Mouse (Mus musculus) lung, postnatal 25 days (tissue): Measurements from ENCODE around the gene Anapc2.
"Not testable (repeated sequence)": the region's sequence is repeated elsewhere in the genome, so short reads cannot be mapped to it uniquely, and the experiment has no call there.

Experiments used
- DNase-seq: peaks from one replicate; pipeline ENCODE4 v3.0.0; 2022; ENCODE audit warnings: low spot score

Anapc2 gene

DNA sequence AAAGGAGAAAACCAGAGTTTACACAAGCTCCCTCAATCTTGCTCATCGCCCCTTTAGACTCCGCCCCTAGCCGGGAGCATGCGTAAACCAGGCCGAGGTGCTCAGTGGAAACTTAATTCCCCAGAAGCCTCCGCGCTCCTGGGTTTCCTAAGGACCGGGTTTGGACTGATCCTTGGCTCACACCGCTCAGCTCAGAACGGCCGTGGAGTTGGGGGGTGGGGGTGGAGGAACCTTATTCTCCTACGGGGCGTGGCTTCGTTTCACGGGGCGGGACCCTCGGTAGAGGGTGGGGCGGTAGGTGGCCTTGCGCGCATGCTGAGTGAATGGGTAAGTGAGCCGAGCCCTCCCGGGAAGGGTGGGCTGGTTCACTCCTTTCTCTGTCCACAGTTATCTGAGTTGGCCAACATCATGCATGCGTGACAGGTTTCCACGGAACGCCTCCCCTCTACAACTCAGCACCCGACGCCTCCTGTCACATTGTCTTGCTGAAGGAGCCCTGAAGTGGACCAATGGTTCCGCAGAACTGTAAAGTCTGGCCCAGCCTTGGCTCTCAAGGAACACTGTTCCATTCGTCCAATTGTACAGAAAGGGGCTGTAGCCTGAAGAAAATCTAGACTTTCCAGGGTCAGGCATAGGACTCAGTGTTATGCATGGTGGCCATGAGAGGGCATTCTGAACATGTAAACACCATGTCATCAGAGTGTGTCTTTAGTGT, 31.4 kb upstream of the Anapc2 start:
- peak; percentile 80 for DNase-seq

GRCm38 (mm10) chr2:25241438-25241775, 30.9 kb upstream of the Anapc2 start:
- DNase-seq = no peak

DNA sequence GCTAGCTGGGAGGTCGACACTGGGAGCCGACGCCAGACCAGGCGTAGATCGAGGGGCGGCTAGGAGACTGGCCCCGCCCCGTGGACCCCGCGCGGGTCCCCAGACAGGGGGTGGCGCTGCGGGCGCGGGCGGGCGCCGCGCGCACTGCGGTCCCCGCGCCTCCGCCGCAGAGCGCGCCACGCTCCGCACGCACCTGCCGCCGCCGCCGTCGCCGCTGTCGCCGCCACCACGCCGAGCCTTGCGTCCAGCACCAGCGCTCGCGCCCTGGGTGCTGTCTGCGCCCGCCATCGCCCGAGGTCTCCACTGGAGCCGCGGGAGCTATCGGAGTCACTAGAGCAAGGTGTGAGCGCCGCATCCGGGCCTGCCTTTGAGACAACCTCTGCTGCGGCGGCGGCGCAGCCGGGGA, 30.2 kb upstream of the Anapc2 start, which contains the start of the genes Rnf208 and Cysrt1:
Rnf208 (plus strand) TSS at position 155 of the 406 bp plus-strand sequence.
Cysrt1 (minus strand) TSS at position 352 of the 406 bp plus-strand sequence.
- no peak for DNase-seq

- no peak for DNase-seq
Measured at GRCm38 (mm10) chr2:25243342-25243741, 28.9 kb upstream of the Anapc2 start.

- DNase-seq = no peak
Measured at GRCm38 (mm10) chr2:25244144-25244543, 28.1 kb upstream of the Anapc2 start.

DNA sequence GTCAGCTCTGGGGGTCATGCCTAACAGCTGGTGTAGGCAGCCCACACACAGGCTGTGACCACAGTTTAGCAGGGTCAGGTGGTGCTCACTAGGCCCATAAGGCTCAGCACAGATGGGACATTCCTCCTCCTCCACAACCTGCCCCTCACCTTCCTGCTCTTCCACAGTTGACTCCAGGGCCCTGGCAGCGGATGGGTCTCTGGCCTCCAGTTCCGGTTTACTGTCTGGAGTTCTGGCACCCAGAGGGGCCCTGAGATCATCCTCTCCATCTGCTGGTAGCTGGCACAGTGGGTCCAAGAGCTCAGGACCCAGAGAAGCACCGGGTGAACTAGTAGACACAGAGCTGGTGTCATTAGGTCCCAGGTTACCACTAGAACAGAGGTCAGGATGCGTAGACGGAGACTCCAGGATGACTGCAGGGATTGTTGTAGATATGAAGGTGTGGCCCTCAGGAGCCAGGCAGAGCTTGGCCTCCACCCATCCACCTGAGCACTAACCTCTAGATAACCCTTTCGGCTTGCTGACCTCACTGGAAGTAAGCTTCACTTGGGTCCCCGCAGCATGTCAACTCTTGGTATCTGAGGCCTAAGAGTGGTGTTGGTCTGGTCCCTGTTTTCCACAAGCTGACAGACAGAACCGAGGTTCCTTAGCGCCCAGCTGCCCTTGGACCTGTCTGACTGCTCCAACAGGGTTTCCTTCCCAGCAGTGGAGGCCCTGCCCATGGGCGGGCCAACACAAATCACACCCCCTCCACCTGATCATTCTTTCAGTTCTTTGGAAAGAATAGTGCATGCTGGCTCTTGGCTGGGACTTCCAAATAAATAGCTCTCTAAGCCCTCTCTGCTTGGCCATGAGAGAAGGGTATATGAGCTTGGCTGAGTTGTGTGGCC, 25.9 kb upstream of the Anapc2 start, which contains the start of gene AL732309.1:
AL732309.1 (minus strand) TSS at position 681 of the 890 bp plus-strand sequence.
- DNase-seq = peak; percentile 46

GRCm38 (mm10) chr2:25252331-25252730, 19.9 kb upstream of the Anapc2 start:
- no peak for DNase-seq

DNA sequence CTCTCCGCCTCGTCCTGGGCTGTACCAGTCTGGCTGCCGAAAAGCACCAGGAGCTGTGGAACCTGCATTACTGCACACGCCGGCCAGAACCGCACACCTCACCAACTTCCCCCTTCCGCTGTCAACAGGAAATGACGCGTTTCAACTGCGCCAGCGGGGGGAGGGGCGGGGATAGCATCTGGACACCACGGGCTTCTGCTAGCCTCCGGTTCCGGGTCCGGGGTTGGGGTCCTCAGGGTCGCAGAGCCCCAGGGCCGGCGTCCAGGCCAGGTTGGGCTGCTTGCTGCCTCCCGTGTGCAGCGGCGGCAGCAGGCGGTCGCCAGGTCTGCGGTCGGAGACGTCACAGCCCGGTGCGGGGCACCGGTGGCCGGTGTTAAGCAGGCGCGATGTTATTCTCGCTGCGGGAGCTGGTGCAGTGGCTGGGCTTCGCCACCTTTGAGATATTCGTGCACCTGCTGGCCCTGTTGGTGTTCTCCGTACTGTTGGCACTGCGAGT, 16.9 kb upstream of the Anapc2 start, which contains the start of gene Tmem203:
Tmem203 (plus strand) TSS at position 156 of the 496 bp plus-strand sequence.
- peak; percentile 89 for DNase-seq

GRCm38 (mm10) chr2:25256443-25257109, 15.7 kb upstream of the Anapc2 start:
- DNase-seq = peak; percentile 61

DNA sequence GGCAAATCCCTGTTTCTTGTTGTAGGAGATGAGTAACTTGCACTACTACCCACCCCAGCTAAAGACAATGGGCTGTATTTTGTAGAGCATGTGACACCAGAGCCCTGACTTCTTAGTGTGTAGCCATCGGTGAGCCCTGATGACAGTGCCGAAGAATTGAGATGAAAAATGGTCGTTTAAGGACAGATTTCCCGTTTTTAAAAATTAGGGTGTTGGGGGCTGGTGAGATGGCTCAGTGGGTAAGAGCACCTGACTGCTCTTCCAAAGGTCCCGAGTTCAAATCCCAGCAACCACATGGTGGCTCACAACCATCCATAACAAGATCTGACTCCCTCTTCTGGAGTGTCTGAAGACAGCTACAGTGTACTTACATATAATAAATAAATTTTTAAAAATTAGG, 15.0 kb upstream of the Anapc2 start:
- not testable (repeated sequence) for DNase-seq

GRCm38 (mm10) chr2:25258887-25259286, 13.4 kb upstream of the Anapc2 start:
- DNase-seq = no peak

DNA sequence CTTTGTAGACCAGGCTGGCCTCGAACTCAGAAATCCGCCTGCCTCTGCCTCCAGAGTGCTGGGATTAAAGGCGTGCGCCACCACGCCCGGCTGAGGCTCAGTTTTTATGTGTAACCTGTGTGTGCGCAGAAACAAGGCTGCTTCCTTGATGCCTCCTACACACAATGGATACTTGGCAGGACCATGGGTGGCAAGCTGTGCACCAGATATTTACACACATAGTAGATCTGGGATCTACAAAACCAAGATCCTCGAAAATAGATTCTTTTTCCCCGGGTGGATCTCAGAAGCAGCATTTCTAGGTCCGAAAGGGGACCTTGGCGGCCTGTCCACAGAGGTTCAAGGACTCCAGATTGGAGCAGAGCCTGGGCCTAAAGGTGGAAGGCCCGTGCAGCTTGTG, 10.4 kb upstream of the Anapc2 start:
- no peak for DNase-seq

- peak; percentile 98 for DNase-seq
Measured at GRCm38 (mm10) chr2:25262291-25262767, 9.9 kb upstream of the Anapc2 start, which contains the start of gene Tprn. Gene Tprn, plus strand, starts transcription at chr2:25262618.

- DNase-seq = no peak
Measured at GRCm38 (mm10) chr2:25262795-25263622, 9.3 kb upstream of the Anapc2 start.

GRCm38 (mm10) chr2:25263623-25264285, 8.5 kb upstream of the Anapc2 start:
- no peak for DNase-seq

GRCm38 (mm10) chr2:25264286-25264660, 8.0 kb upstream of the Anapc2 start:
- DNase-seq = no peak

- DNase-seq = no peak
Measured at GRCm38 (mm10) chr2:25264851-25265250, 7.4 kb upstream of the Anapc2 start.

DNA sequence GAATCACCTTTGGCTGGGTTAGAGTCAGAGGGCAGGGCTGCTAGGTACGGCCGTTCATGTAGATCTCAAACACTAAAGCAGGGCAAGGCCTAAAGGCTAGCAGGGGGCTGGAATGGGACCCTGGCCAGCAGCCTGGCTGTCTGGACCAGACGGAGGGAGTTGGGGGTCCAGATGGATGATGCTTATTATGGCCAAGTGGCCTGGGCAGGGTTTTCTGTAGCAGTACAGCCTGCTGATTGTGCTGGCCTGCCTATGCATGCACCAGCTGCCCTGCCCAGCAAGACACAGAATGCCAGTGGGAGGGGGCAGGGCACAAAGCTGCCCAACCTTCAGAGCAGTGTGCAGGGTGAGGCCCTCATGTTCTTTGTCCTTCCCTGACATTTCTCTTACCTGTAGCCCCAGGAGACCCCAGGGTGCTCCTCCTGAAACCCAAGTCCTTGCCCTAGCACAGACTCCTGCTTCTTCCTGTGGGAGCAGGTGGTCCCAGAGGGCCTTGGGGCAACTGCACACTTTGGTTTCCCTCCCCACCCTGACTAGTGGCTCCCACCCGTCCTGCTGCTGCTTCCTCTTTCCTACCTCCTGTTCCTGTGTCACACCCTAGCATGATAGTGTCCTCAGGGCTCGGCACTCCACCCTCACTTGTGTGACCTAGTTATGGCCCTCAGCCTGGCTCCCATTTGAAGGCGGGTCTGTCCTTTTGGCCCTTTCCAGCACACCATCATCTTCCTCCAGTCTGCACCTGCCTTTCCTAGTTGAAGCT, 6.2 kb upstream of the Anapc2 start:
- DNase-seq = no peak

GRCm38 (mm10) chr2:25266720-25267119, 5.6 kb upstream of the Anapc2 start:
- no peak for DNase-seq

GRCm38 (mm10) chr2:25267241-25267640, 5.0 kb upstream of the Anapc2 start:
- DNase-seq = no peak
